Mouse (Mus musculus): Measurements from ENCODE around the gene Gm11985.
"Not testable (repeated sequence)": the region's sequence is repeated elsewhere in the genome, so short reads cannot be mapped to it uniquely, and the experiment has no call there.

The Gm11985 gene

DNA sequence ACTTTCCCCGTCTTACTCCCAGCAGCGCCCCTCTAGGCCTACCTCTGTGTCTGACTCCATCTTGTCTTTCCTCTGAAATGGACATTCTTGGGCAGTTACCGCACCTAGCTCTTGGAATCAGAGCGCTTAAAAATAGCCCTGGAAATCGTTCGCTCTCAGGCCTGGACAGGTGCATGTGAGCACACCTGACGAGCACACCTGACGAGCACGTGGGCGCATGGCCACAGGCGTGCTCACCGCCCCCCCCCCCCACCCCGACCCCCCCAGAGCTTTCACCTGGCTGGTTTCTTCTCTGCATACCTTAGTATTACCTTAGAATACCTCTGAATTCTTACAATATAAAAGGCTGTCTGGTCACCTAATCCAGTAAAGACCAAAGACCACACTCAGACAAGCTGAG, at the start of gene Gm11985:
Gene Gm11985, minus strand, starts transcription at position 101 of the 400 bp plus-strand sequence.
- DNase-seq (ENCODE audit: low spot score): no peak

DNA sequence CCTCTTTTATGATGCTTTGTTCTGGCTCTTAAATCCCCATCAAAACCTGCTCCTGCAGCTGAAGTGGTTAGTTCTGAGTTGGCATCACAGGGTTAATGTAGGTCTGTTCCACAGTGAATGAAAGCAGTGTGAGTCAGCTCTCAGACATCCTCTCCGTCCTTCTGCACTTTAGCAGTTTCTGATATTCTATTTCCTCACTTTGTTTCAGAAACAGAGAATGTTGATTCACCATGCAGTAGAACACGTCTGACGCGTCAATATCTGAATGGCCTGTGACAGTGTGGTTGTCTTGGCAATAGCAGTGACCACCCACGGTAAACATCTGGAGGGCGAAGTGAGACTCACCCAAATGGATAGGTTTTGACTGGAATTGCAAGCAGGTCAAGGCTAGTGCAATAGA, 49.3 kb upstream of the Gm11985 start:
- no peak for DNase-seq (ENCODE audit: low spot score)

DNA sequence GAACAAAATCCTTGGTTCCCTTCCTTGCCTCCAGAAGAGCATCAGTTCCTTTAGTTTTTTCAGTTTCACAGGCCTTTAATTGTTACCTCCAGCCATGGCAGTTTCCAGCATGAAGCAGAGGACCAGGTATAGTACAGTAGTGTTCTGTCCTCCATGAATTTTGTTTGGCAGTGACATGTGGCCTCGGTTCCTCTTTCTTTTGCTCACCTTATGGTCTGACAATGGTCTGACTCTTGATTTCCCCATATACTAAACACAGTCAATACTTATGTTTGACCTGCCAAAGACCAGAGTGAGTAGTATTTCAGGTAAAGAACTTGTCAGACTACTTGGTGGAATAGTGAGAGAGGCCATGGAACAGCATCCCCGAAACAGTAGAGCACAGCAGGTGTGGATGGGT, 48.4 kb upstream of the Gm11985 start:
- no peak for DNase-seq (ENCODE audit: low spot score)

DNA sequence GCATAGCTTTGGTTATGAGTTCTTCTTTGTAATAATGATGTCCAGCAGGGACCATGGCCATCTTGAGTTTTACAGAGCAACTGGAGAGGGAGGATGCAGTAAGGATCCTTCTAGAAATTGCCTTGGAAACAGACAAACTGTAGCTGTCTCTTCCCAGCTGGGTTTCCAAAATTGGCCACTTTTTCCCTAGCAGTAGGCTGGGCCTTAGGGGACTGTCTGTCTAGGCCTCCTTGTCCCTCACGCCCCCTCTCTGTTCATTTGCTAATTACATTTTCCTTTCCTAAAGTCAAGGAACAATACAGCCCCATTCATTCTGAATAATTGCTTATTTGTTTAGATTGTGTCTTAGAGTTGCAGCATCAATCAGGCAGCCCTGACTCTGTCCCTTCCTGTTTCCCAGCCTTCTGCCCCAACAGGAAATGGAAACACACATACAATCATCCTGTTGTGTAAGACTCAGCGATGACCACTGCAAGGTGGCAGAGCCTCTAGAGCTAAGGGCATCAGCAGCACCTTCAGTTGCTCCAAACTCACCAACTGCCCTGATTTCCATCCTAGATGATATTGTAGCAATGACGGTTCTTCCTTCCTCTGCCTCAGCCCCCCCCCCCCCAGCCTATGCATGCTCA, 46.7 kb upstream of the Gm11985 start:
- DNase-seq (ENCODE audit: low spot score): no peak

DNA sequence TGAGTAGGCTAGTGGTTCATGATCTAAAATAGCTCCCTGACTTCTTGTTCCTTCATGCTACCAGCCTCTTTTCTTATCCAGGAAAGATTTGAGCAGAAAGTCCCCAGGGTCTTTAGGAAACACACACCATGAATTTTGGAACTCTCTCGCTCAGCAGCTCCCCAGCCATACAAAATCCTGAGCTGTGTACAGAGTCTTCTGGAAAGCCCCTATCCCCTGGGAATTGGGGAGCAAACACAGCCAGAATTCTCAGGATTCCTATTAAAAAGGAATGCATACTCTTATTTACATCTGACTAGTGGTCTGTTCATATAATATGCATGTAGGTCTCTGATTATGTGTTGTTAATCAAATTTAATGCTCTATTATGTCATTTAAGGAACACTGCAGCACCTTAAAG, 46.1 kb upstream of the Gm11985 start:
- DNase-seq (ENCODE audit: low spot score): no peak

DNA sequence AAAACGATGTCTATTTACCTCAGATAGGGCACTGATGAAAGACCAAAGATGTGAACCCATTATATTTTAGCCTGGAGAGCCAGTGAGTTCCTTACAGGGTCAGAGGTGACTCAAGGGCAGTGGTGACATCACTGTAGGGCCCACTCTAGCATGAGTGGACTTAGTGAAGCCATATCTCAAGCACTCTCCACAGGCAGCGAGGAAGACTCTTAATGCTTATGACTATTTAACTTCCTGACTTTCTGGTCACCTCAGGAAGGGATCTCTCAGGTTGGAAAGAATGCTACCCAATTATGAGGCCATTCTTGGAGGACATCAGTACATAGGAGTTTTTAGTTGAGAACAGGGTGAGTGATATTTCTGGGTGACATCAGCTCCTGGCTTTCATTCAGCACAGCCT, 45.0 kb upstream of the Gm11985 start:
- DNase-seq (ENCODE audit: low spot score): no peak

DNA sequence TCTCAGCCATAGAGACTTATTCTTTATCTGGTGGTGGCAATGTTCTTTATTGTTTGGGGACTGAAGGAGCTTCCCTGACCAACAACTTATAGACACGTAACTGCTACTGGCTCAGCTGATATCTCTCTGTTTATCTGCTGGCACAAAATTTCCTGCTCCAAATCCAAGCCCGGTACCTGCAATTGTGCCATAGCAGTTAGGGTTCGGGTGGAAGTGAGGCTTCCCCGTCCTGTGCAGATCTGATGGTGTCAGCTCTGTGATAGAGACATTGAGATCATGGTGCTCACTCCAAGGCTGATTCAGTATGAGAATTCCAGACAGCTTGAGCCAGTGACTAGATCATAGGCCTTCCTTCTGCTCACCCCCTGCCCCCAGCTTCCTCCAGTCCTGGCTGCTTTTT, 43.6 kb upstream of the Gm11985 start:
- DNase-seq (ENCODE audit: low spot score): no peak

DNA sequence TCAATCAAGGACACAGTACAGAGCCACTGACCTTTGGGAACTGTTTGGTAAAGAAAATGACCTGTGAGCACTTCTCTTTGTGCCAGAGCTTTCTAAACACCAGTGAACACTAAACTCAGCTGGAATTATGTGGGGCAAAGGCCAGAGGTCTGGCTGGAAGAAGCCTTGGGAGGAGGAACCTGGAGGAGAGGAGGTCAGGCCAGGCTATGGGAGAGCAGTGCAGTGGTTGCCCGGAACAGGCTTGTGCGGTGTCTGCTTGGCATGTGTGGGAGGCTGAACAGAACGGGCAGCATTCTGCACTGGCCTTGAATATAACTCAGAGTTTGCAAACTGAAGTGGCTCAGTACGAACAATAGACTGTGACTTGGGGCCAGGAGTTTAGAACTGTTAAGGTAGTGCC, 41.6 kb upstream of the Gm11985 start:
- DNase-seq (ENCODE audit: low spot score): peak; percentile 30

DNA sequence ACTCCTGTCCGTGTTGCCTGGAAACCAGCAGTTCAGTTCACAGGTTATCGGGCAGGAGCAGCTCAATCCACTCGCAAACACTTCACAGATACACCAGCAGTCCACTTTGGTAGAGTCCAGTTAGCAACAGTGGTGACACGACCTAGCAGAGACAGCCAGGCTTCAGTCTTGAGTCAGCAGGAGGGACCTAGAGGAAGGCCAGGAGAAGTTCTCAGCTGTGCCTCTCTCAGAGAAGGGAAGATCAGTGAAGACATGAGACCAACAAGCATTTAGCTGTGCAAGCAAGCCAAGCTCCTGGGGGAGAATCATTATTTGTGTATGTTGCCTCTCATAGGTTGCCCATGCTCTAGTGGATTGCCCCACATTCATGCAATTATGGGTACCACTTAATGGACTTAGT, 39.7 kb upstream of the Gm11985 start:
- no peak for DNase-seq (ENCODE audit: low spot score)

DNA sequence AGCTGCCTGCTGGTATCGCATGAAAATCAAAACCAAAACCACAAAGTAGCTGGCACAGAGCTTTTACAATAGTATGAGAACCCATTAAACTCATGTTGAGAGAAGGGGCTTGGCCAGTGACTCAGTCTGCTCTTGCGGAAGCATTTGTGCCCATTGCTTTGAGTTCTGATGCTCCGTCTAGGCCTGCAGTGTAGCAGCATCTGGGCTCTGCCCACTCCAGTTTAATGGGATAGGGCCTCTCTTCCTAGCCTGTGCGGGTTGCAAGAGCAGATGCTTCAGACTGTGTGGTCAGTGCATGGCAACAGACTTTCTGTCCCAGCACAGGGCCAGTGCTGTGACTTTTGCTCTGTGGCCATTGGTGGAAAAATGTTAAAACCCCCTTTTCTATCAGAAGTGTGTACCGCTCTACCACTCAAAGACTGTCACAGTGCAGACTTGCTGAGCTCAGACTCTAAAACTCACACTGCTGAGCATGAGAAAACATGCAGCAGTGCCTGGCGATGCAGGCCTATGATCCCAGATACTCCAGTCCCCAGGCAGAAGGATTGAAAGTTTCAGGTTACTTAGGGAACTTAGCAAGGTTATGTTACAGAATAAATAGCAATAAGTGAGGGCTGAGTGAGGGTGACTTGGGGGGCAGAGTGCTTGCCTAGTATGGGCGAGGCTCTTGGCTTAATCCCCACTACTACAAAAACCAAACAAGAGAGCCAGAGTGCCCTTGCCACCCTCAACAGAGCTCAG, 38.6 kb upstream of the Gm11985 start:
- no peak for DNase-seq (ENCODE audit: low spot score)

DNA sequence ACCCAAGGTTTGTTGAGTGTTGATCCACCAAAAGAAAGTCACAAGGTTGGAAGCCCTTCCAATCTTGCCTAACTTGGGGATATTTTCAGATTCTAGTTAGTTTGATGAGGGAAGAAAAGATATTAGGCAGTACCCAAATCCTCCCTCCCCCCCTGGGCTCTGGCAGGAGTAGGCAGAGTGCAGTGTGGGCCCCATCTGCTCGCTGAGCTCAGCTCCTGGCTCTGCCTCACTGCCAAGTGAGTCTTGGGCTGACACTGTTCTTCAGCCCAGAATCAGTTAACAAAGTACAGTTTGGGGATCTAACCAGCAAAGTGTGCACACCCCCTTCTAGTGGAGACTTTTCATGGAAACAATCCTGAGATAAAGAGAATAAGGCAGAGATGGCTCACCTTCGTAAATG, 37.8 kb upstream of the Gm11985 start:
- DNase-seq (ENCODE audit: low spot score): no peak

DNA sequence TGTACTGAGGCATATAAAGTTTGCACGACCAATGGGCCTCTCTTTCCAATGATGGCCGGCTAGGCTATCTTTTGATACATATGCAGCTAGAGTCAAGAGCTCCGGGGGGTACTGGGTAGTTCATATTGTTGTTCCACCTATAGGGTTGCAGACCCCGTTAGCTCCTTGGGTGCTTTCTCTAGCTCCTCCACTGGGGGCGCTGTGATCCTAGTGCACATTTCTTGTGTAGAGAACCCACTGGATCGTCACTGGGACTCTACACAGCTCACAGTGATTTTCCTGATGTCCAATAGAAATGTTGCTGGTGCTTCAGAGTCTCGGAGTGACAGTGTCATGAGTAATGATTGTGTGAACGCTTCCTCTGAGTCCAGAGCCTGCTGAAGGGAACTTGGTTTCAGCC, 33.5 kb upstream of the Gm11985 start:
- DNase-seq (ENCODE audit: low spot score): not testable (repeated sequence)

DNA sequence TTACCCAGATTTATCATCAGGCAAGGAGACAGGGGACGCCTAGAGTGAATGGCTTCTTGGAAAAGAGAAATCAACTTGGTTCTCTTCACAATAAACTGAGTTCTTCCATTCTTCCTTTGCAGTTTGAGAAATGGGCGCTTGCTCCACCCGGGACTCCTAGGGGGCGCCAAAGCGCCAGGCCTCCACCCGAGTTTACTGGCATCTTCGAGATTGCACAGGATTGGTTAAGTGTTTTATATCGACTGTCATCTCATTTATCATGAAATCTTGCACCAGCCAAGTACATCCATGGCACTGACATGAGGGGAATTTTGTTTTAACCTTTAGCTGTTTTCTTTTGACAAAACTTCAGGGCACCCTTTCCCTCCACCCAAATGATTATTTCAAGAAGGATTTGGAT, 27.3 kb upstream of the Gm11985 start:
- no peak for DNase-seq (ENCODE audit: low spot score)

DNA sequence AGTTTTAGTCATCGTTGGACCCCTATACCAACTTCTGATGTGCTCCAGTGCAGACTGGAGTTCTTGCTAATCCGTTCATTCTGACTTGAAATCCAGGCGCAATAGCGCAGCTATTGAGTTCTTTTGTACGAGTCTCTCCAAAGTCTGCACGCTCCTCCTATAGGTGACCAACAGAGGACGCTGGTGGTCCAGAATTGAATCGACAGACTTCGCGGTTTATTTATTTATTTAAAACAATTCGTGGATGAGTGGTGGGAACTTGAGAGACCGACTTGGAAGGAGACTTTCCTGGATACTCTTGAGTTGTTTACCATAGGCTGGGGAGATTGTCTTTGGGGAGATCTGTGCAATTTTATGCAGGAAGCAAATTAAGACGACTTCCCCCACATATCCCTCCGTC, 26.4 kb upstream of the Gm11985 start:
- no peak for DNase-seq (ENCODE audit: low spot score)

DNA sequence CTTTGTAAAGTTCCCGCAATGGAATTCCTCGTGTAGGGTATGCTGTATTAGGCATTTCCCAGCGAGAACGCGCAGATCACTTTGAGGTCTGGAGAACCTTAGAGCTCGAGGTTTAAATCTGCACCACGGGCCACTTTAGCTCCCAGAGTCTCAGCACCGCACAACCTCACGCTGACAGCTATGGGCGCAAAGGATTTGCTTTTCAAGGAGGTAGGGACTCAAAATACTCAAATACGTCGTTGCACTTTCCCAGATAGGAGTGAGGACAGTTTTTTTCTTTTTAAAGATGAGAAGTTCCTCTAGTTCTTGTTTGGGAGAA, 25.9 kb upstream of the Gm11985 start:
- no peak for DNase-seq (ENCODE audit: low spot score)

DNA sequence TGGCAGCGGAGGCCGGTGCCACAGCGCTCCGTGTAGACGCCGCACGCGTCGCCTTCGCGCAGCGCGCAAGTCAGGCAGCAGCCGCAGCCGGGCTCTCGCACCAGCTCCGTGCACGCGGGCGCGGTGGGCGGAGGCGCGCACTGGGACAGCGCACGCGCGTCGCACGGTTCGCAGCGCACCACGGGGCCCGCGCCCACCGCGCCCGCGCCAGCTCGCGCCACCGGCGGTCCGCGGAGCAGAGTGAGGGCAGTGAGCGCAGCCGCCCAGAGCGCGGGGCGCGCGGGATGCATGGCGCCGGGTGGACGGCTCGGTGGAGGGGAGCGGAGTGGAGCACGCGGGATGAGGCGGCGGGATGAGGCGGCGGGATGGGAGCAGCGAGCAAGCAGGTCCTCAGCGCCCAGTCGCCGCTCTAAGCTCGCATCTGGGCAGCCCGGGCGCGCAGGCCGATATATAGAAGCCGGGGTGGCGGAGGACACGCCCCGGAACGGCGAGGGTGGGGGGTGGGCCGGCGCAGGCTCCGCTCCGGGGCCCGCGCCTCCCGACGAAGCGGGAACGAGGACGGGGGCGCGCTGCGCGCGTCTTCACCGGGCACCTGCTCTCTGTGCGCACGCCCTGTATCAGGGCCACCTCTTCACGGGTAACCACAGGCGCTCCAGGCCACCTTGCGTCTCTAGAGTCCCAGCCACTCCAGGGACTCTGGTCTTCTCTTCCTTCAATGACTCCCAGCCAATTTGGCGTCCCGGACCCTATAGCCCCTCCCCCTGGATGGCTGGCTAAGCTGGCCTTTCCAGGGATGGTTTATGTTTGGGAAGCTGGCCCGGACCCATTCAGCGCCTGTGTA, 25.4 kb upstream of the Gm11985 start, which contains the start of gene Igfbp3:
Gene Igfbp3, minus strand, starts transcription at position 423 of the 841 bp plus-strand sequence.
- DNase-seq (ENCODE audit: low spot score): no peak

DNA sequence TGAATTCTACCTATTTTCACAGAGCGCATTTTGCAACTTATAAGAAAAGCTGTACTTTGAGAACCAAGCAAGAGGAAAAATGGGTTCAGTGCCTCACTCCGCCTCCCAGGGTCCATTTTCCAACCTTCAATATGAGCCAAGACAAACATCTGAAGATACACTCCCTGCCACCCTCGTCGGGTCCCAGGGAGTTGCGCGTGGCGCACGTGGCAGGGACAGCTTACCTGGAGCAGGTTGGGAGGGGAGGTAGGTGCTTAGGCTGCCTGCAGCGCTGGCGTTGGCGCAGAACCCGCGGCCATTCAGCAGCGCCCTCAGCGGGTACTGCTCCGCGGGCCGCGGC, 24.8 kb upstream of the Gm11985 start:
- DNase-seq (ENCODE audit: low spot score): no peak

DNA sequence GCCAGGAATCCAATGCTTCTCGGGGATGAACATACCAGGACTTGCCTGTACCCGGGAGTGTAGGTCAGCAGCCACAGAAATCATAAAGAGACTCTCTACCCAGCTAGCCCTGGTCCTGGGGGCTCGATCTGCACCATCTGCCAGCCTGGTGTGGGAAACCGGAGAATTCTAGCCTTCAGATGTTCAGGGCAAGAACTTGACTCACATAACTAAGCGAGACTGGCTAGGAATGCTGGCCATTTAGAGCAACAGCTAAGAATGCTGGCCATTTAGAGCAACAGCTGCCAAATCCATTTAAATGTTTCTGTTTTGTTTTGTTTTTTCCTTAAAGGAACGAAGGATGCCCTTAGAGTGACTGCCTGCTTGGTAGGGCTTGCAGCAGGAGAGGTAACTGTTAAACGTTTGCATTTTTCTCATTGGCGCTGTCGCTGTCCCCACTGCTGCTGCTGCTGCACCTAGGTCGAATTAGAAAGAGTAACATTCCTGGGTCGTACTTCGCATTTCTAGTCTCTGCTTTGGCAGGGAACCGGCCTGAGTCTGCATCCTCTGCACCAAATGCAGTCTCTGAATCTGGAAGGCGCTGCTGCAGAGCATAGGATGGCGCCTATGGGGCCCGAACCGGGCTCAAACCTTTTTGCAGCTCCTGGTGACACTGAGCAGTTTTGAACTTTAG, 23.9 kb upstream of the Gm11985 start:
- DNase-seq (ENCODE audit: low spot score): no peak

DNA sequence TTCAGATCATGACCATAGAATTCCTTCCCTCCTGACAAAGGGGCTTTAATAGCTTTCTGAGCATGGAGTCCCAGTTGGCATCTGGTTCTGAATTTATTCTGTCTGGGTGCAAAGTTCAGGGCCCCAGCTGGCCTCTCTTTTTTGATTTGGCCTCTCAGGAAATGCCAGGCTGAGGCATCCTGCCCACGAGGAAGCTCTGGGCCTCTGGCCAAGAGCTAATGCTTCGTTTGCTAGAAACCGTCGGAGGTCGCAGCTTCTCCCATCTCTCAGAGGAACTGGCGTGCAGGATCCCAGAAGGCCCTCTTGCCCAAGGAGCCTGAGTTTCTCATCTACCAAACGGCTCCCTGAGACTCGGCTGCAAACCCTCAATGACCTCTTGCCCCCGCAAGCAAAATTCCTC, 22.8 kb upstream of the Gm11985 start:
- no peak for DNase-seq (ENCODE audit: low spot score)

DNA sequence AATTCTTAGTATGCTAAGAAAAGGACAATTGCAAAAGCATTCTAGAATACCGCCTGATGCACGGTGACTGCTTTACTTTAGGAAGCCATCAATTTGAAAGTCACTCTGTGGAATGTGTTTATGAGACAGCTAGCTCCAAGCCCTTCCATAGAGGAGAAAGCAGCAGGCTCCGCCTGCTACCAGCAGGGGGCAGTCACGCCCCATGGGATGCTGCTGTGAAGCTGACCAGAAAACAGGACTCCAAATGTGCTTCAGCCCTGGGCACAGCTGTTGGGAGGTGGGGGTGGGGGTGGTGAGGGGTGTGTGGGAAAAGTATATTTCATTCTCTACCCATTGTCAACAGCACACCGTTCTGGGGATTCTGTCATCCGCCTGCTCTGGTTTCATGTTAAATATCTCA, 22.0 kb upstream of the Gm11985 start:
- DNase-seq (ENCODE audit: low spot score): peak; percentile 35

DNA sequence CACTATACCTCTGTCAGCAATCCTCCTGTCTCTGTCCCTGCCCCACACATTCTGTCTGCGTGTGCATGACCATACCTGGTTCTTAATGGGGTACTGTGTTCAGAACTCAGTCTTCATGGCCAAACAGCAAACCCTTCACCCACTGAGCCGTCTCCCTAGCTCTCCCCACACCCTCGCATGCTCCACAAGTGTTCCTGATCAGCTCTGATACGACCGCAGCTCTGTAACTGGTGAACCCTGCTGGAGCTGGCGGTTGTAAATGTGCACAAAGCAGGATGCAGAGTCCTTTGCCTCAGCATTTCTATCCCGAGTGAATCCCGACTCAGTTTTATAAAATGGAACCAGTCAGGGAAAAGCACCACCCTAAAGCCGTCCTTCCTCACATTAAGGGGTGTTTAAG, 15.5 kb upstream of the Gm11985 start:
- DNase-seq (ENCODE audit: low spot score): no peak

DNA sequence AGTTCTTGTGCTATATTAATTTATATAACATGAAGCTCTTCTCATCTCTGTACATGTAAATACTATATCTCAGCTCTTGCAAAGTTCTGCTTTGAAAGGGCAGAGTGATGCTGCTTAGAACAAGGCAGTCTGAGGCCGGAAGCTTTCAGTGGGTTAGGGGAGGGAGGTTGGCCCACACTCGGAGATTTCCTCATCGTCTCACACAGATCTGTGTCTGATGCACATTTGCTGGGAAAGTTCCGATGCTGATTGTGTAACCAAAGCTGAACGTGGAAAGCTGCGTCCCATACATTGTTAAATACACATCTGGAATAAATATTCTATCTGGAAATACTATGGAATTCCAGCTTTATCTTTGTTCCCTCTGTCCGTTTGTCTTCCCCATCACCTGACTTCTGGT, 13.8 kb upstream of the Gm11985 start:
- DNase-seq (ENCODE audit: low spot score): no peak

DNA sequence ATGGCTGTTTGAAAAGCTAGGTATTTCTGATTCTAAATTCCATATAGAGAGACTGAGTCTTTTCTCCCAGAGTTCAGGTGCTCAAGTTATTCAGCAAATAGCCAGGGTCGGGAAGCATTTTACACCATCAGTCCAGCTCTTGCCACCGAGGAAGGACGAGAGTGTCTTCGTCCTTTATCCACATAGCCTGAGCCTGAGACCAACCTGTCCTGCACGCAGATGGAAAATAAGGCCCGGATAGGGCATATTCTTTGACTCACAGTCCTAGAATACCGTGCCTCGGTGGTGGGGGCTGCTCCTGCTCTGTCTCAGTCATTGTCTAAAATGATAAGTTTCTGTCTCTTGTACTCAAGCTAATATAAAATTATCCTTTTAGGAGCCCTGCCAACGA, 12.0 kb upstream of the Gm11985 start:
- DNase-seq (ENCODE audit: low spot score): no peak

Measured in ovary, adult 18-20 months (tissue).